Mouse (Mus musculus) forebrain, embryonic 11.5 days (tissue): Measurements from ENCODE around the gene Dab1. TPM values are rescaled to one million over a fixed set of nuclear protein-coding genes. Genes with fewer than 3 reads are reported as not detected.

Experiments
- ATAC-seq: fragments of 200-750 bp; cut with Nextera tagmentation; replicated peaks from 2 replicates; pipeline ENCODE4 v1.8.0; 2017; ENCODE audit warnings: moderate TSS enrichment; ENCODE audit not compliant: low FRiP score
- DNase-seq: peaks from one replicate; pipeline ENCODE4 v3.0.0-alpha.2; 2017; ENCODE audit warnings: low spot score
- H3K27ac ChIP-seq: fragments of 300-500 bp; sonication (generic); 2 replicates; pipeline ENCODE4 v1.5.1; 2014; ENCODE audit warnings: low read depth, low read length
- H3K27me3 ChIP-seq: fragments of 300-500 bp; sonication (generic); 2 replicates; pipeline ENCODE4 v1.6.1; 2014; ENCODE audit warnings: mild to moderate bottlenecking, low read length, mixed read lengths; ENCODE audit not compliant: control insufficient read depth, insufficient read depth
- H3K36me3 ChIP-seq: fragments of 300-500 bp; sonication (generic); 2 replicates; pipeline ENCODE4 v1.6.1; 2014; ENCODE audit warnings: mild to moderate bottlenecking, low read length, moderate library complexity, mixed read lengths; ENCODE audit not compliant: control insufficient read depth, insufficient read depth
- H3K4me1 ChIP-seq: fragments of 300-500 bp; sonication (generic); replicated peaks from 2 replicates; pipeline ENCODE4 v1.6.1; 2014; ENCODE audit warnings: low read length, mixed read lengths; ENCODE audit not compliant: control insufficient read depth, insufficient read depth
- H3K4me2 ChIP-seq: fragments of 300-500 bp; sonication (generic); 2 replicates; pipeline ENCODE4 v1.6.1; 2014; ENCODE audit warnings: low read depth, mild to moderate bottlenecking, low read length, moderate library complexity, mixed read lengths; ENCODE audit not compliant: severe bottlenecking
- H3K4me3 ChIP-seq: fragments of 300-500 bp; sonication (generic); 2 replicates; pipeline ENCODE4 v1.5.1; 2014; ENCODE audit warnings: low read depth, low read length
- H3K9ac ChIP-seq: fragments of 300-500 bp; sonication (generic); 2 replicates; pipeline ENCODE4 v1.6.1; 2014; ENCODE audit warnings: low read length
- H3K9me3 ChIP-seq: fragments of 300-500 bp; sonication (generic); 2 replicates; pipeline ENCODE4 v1.6.1; 2016; ENCODE audit warnings: low read length, mixed read lengths; ENCODE audit not compliant: control insufficient read depth
- WGBS: fragments of 180-500 bp; shearing (Covaris S2); extraction: QIAGEN DNeasy Blood & Tissue Kit; methylation state at CpG from one replicate; pipeline ENCODE4 v1.1.7; 2014; 5-methylcytosine and 5-hydroxymethylcytosine counted together
- polyA plus RNA-seq: library from polyadenylated mRNA; unstranded; fragments of >200 nt; fragmentation: Nextera tagmentation; extraction: Ambion mirVana; gene quantifications from 2 replicates; pipeline ENCODE4 v1.2.1, GENCODE M21; 2014

Gene Dab1
- polyA plus RNA-seq, 1 experiment from 2014 or later: 51.6 TPM

DNA sequence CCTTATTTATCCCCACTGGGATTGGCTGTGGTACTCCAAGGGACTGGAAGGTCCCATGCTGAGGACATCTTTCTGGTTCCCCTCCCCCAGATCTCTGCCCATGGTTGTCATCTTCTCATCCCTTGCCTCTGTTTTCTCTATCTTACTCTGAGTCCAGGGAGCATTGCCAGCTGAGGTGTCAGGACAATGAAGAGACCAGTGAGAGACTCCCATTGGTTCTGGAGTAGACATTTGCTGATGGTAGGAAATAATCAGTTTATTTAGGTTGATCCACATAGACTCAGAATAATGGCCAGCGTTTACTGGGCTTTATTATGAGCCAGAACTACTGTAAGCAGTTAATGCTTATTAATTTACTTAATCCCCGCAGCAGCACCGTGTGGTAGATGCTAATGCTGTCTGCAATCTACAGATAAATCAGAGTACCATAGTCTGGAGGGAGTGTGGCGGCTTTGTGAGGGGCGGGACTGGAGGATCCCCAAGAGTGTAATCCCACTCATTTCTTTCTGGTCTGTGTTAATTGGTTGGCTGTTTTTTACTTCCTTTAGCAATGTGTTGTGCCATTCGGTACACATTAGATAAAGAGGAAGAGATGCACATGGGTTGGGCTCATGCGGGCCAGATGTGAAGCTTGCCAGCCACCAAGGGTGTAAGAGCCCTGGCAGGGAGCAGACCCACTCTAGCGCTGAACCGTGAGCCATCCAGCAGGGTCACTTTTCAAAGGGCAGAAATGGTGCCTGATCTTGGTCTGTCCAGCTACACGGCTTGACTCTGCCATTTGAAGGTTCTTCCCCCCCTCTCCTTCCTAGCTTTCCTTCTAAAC, 824.0 kb downstream of the Dab1 start:
- ATAC-seq: no peak

DNA sequence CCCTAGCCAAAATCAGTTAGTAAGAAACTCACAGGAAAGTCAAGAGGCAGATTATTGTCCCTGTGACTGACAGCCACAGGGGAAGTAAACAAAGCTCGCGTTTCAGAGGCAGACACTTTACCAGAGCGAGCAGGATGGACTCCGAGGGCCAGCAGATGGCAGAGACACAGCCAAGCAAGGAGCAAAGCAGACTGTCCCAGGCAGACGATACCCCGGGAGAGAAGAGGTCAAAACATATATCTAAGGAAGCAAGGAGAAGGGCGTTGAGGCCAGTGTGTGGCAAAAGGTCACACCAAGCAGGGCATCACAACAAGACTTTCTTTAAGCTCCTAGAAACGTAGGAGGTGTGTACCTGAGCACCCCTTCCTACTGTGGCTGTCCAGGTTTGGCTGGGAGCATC, 824.6 kb downstream of the Dab1 start:
- WGBS: 45% methylated on average over 8 of the region's 8 CpGs
- Histone ChIP-seq H3K4me1 (no peaks in the 10 kb centered on the region; the same call in 1 of the 2 replicates), H3K27ac (no peak overlapping the region), H3K27me3 (no peaks in the 10 kb centered on the region), H3K36me3 (no peaks in the 10 kb centered on the region), H3K4me2 (no peak overlapping the region), H3K9ac (no peak overlapping the region), H3K9me3 (no peaks in the 10 kb centered on the region), H3K4me3 (no peak overlapping the region)
- no peak for ATAC-seq
- no peak for DNase-seq

More for the DNA sequence above, 824.0 kb downstream of the Dab1 start:
- H3K4me1 ChIP-seq: no peaks in the 10 kb centered on the region; the same call in 1 of the 2 replicates
- no peaks in the 10 kb centered on the region for H3K36me3 ChIP-seq
- no peaks in the 10 kb centered on the region for H3K27me3 ChIP-seq
- no peak overlapping the region for H3K4me3 ChIP-seq
- H3K4me2 ChIP-seq: no peak overlapping the region
- H3K9me3 ChIP-seq: no peaks in the 10 kb centered on the region
- H3K9ac ChIP-seq: no peak overlapping the region
- H3K27ac ChIP-seq: no peak overlapping the region
- WGBS: 76% methylated on average over 10 of the region's 10 CpGs
- DNase-seq: no peak

DNA sequence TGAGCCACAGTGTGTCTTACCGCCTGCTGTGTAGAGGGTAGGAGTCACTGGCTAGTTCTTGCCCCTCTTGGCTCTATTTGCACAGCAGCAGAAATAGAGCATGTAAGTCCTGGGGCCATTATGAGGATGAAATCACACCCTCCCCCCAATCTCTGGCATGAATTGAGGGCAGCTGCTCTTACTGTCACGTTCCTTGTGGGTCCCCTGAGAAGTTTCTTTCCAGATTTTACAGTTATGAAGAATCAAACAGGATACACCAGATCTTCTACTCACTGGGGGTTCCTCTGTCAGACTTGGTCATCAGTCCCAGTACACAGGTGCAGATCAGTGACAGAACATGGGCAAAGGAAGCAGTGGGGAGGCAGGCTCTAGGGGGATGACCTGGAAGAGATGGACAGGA, 825.8 kb downstream of the Dab1 start:
- ATAC-seq (no peak), DNase-seq (no peak)
- no peaks in the 10 kb centered on the region; the same call in 1 of the 2 replicates for H3K4me1 ChIP-seq
- no peak overlapping the region for H3K27ac ChIP-seq
- no peaks in the 10 kb centered on the region for H3K27me3 ChIP-seq
- WGBS: 78% methylated on average over 2 of the region's 2 CpGs
- no peaks in the 10 kb centered on the region for H3K36me3 ChIP-seq
- H3K9me3 ChIP-seq: no peaks in the 10 kb centered on the region
- H3K4me3 ChIP-seq: no peak overlapping the region
- no peak overlapping the region for H3K9ac ChIP-seq
- no peak overlapping the region for H3K4me2 ChIP-seq

DNA sequence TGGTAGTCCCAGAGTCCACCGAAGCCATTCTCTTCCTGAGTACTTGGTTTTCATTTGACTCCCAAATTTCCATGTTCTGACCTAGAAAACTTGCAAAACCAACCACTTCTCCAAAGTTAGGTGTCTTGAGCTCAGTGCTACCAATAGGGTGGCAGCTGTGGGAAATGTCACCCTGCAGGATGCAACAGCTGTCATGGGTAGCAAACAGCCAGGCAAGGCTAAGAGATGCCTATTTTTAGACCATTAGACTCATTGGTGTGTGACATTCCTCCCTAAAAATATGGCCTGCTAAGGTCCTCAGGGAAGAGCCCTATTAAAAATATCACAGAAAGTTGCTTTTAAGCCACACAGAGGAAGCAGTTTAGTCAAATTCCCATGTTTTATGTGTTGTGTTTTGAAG, 829.0 kb downstream of the Dab1 start:
- H3K4me2 ChIP-seq: no peak overlapping the region
- no peaks in the 10 kb centered on the region; the same call in 1 of the 2 replicates for H3K4me1 ChIP-seq
- H3K9ac ChIP-seq: no peak overlapping the region
- ATAC-seq (no peak), DNase-seq (no peak)
- H3K4me3 ChIP-seq: no peak overlapping the region
- H3K27ac ChIP-seq: no peak overlapping the region
- H3K36me3 ChIP-seq: no peaks in the 10 kb centered on the region
- WGBS: 97% methylated on average over 1 of the region's 1 CpGs
- no peaks in the 10 kb centered on the region for H3K9me3 ChIP-seq
- no peaks in the 10 kb centered on the region for H3K27me3 ChIP-seq

DNA sequence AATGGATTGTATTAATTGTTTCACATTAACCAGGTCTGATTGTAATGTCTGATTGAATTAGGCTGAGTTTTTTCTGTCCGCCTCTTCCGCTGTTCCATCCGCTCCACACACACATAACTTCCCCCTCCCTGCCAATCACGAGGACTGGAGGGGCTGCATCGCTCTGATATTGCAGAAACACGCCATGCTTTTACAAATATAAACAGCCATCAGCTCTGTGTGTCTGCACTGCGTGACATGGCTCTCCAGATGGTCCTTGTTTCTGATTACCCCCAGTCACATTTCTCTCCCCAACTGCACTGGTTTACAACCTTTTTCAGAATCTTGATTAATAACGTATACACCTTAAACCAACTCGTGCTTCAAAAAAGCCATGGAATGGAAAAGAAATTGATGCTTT, 831.5 kb downstream of the Dab1 start:
- no peak overlapping the region for H3K4me3 ChIP-seq
- H3K36me3 ChIP-seq: no peaks in the 10 kb centered on the region
- H3K9ac ChIP-seq: no peak overlapping the region
- no peaks in the 10 kb centered on the region for H3K9me3 ChIP-seq
- ATAC-seq (no peak), DNase-seq (no peak)
- WGBS: 80% methylated on average over 9 of the region's 9 CpGs
- H3K4me1 ChIP-seq: no peaks in the 10 kb centered on the region
- H3K27ac ChIP-seq: no peak overlapping the region
- H3K4me2 ChIP-seq: no peak overlapping the region
- no peaks in the 10 kb centered on the region for H3K27me3 ChIP-seq

DNA sequence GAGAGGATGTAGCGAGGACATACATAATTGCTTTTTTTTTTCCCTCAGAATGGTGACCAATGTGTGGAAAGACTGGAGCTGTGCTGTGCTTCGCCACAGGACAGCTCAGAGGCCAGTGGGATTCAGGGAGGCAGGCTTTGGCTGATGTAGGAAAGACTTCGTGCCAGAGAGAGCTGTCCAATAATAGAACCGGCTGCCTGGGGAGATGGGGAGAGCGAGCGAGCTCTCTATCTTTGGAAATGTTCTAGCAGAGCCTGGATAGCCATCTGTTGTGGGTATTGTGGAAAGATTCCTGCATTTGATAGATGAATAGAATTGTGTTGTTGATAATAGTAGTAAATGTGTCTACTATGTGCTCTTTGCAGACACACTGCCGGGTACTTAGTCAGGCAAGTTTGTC, 833.4 kb downstream of the Dab1 start:
- H3K27me3 ChIP-seq: no peaks in the 10 kb centered on the region
- H3K27ac ChIP-seq: no peak overlapping the region
- DNase-seq (no peak), ATAC-seq (no peak)
- no peak overlapping the region for H3K4me3 ChIP-seq
- 71% methylated on average over 7 of the region's 7 CpGs for WGBS
- no peak overlapping the region for H3K4me2 ChIP-seq
- no peak overlapping the region for H3K9ac ChIP-seq
- no peaks in the 10 kb centered on the region for H3K36me3 ChIP-seq
- H3K4me1 ChIP-seq: no peaks in the 10 kb centered on the region
- H3K9me3 ChIP-seq: no peaks in the 10 kb centered on the region

DNA sequence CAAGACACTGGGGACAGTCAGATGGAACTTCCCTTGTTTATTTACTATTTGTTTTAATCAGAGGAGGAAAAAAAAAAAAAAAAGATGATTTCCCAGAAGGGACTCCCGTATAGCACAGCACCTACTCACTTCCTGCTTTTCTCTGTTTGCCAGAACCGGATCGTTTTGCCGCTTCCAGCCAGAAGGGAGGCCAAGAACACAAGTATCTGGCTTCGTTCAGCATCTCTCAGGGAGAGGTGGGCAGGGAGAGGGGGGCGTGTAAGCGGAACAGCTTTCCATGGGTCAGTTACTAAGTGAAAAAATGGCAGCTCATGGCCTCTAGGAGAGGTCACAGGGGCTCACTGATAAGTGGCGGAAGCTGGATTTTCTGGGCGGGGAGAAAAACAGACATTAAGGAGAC, 836.0 kb downstream of the Dab1 start:
- Histone ChIP-seq H3K9ac (no peak overlapping the region), H3K36me3 (no peaks in the 10 kb centered on the region), H3K4me2 (no peak overlapping the region), H3K4me3 (no peak overlapping the region), H3K9me3 (no peaks in the 10 kb centered on the region), H3K27ac (no peak overlapping the region), H3K4me1 (no peaks in the 10 kb centered on the region), H3K27me3 (no peaks in the 10 kb centered on the region)
- 79% methylated on average over 9 of the region's 9 CpGs for WGBS
- no peak for ATAC-seq
- no peak for DNase-seq

DNA sequence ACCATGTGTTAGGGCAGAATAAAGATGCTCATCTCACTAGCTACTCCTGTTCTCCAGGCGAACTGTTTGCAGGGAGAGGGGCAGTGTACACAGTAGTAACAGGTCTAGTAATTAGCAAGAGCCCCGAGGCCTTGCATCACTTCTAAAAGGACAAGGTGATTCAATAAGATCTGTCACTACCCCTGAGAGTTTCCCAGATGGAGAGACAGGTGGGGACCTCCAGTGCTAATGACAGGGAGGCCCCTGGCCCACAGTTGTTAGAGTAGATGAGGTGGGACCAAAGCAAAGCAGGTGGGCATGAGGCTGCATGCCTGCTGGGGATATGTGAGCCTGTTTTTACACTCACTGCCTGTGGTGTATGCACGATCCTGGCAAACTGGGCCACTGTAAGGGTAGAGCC, 836.6 kb downstream of the Dab1 start:
- DNase-seq (no peak), ATAC-seq (no peak)
- 81% methylated on average over 3 of the region's 3 CpGs for WGBS
- no peak overlapping the region for H3K4me2 ChIP-seq
- H3K27ac ChIP-seq: no peak overlapping the region
- H3K4me3 ChIP-seq: no peak overlapping the region
- no peaks in the 10 kb centered on the region for H3K9me3 ChIP-seq
- H3K9ac ChIP-seq: no peak overlapping the region
- H3K36me3 ChIP-seq: no peaks in the 10 kb centered on the region
- H3K4me1 ChIP-seq: no peaks in the 10 kb centered on the region
- H3K27me3 ChIP-seq: no peaks in the 10 kb centered on the region
